Mouse (Mus musculus): Measurements from ENCODE around the gene Flt1. TPM values are rescaled to one million over a fixed set of nuclear protein-coding genes. Genes with fewer than 3 reads are reported as not detected.

Gene Flt1
- polyA plus RNA-seq, 1 experiment = 23.4 TPM

- TF ChIP-seq POLR2A (IDR thresholded peaks at IDR 0.05; ENCODE audit: insufficient read depth, low read length) (no peak), EP300 (IDR thresholded peaks at IDR 0.05; ENCODE audit: insufficient read depth, low read depth, low read length) (no peak), CTCF (IDR thresholded peaks at IDR 0.05; ENCODE audit: low read depth, low read length) (peak; percentile 52)
Observed at GRCm38 (mm10) chr5:147579148-147579547, 146.7 kb downstream of the Flt1 start.

DNA sequence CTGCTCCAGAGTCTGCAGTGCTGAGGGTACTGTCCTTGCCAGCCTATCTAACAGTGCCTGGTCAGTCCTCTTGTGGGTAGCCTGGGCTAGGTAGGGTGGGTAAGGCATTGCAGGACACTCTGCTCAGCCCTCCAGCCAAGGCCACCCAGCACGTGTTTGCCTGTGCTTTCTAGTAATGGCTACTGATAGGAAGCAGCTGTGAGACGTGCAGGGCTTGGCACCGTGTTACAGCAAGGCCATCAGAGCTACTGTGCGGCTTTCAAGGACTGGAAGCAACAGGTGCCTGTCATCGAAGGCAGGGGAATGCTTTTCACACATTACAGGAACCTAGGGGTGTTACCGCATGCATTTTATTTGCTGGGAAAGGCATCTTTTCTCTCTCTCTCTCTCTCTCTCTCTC lies 148.8 kb downstream of the Flt1 start:
- no peaks in the 10 kb centered on the region for H3K36me3 ChIP-seq (ENCODE audit: control insufficient read depth, insufficient read depth, low read length, poor library complexity, severe bottlenecking)
- no peaks in the 10 kb centered on the region for H3K9me3 ChIP-seq (replicated peaks; ENCODE audit: control insufficient read depth, insufficient read depth, low read length, poor library complexity, severe bottlenecking)
- H3K27me3 ChIP-seq (ENCODE audit: control insufficient read depth, insufficient read depth, low read length, poor library complexity, severe bottlenecking) = no peaks in the 10 kb centered on the region
- H3K4me3 ChIP-seq (ENCODE audit: low read depth, low read length) = no peak overlapping the region
- H3K27ac ChIP-seq (ENCODE audit: insufficient read depth, low read length) = no peak overlapping the region
- H3K9ac ChIP-seq (ENCODE audit: low read depth, poor library complexity, severe bottlenecking) = no peak overlapping the region
- no peaks in the 10 kb centered on the region for H3K4me1 ChIP-seq (ENCODE audit: control insufficient read depth, insufficient read depth, low read length)
- TF ChIP-seq EP300 (IDR thresholded peaks at IDR 0.05; ENCODE audit: insufficient read depth, low read depth, low read length) = no peak
- no peak for TF ChIP-seq CTCF (IDR thresholded peaks at IDR 0.05; ENCODE audit: low read depth, low read length)

More at GRCm38 (mm10) chr5:147579148-147579547, 146.7 kb downstream of the Flt1 start:
- Histone ChIP-seq H3K36me3 (ENCODE audit: control insufficient read depth, insufficient read depth, low read length, poor library complexity, severe bottlenecking) (no peaks in the 10 kb centered on the region), H3K4me3 (ENCODE audit: low read depth, low read length) (no peak overlapping the region), H3K9me3 (replicated peaks; ENCODE audit: control insufficient read depth, insufficient read depth, low read length, poor library complexity, severe bottlenecking) (no peaks in the 10 kb centered on the region), H3K9ac (ENCODE audit: low read depth, poor library complexity, severe bottlenecking) (no peak overlapping the region), H3K4me1 (ENCODE audit: control insufficient read depth, insufficient read depth, low read length) (no peaks in the 10 kb centered on the region), H3K27me3 (ENCODE audit: control insufficient read depth, insufficient read depth, low read length, poor library complexity, severe bottlenecking) (no peaks in the 10 kb centered on the region), H3K27ac (ENCODE audit: insufficient read depth, low read length) (no peak overlapping the region)

- no peak for TF ChIP-seq POLR2A (IDR thresholded peaks at IDR 0.05; ENCODE audit: insufficient read depth, low read length)
- no peak for TF ChIP-seq CTCF (IDR thresholded peaks at IDR 0.05; ENCODE audit: low read depth, low read length)
- TF ChIP-seq EP300 (IDR thresholded peaks at IDR 0.05; ENCODE audit: insufficient read depth, low read depth, low read length) = no peak
- H3K4me1 ChIP-seq (ENCODE audit: control insufficient read depth, insufficient read depth, low read length) = no peaks in the 10 kb centered on the region
- no peak overlapping the region for H3K27ac ChIP-seq (ENCODE audit: insufficient read depth, low read length)
- H3K9ac ChIP-seq (ENCODE audit: low read depth, poor library complexity, severe bottlenecking) = no peak overlapping the region
- no peaks in the 10 kb centered on the region for H3K9me3 ChIP-seq (replicated peaks; ENCODE audit: control insufficient read depth, insufficient read depth, low read length, poor library complexity, severe bottlenecking)
- no peaks in the 10 kb centered on the region for H3K36me3 ChIP-seq (ENCODE audit: control insufficient read depth, insufficient read depth, low read length, poor library complexity, severe bottlenecking)
- H3K4me3 ChIP-seq (ENCODE audit: low read depth, low read length) = no peak overlapping the region
- H3K27me3 ChIP-seq (ENCODE audit: control insufficient read depth, insufficient read depth, low read length, poor library complexity, severe bottlenecking) = no peaks in the 10 kb centered on the region
Observed at GRCm38 (mm10) chr5:147574517-147574916, 151.3 kb downstream of the Flt1 start.

- TF ChIP-seq POLR2A (IDR thresholded peaks at IDR 0.05; ENCODE audit: insufficient read depth, low read length) (no peak), CTCF (IDR thresholded peaks at IDR 0.05; ENCODE audit: low read depth, low read length) (no peak), EP300 (IDR thresholded peaks at IDR 0.05; ENCODE audit: insufficient read depth, low read depth, low read length) (no peak)
- H3K9me3 ChIP-seq (replicated peaks; ENCODE audit: control insufficient read depth, insufficient read depth, low read length, poor library complexity, severe bottlenecking) = no peaks in the 10 kb centered on the region
- no peak overlapping the region for H3K4me3 ChIP-seq (ENCODE audit: low read depth, low read length)
- H3K9ac ChIP-seq (ENCODE audit: low read depth, poor library complexity, severe bottlenecking) = no peak overlapping the region
- H3K36me3 ChIP-seq (ENCODE audit: control insufficient read depth, insufficient read depth, low read length, poor library complexity, severe bottlenecking) = no peaks in the 10 kb centered on the region
- H3K27me3 ChIP-seq (ENCODE audit: control insufficient read depth, insufficient read depth, low read length, poor library complexity, severe bottlenecking) = no peaks in the 10 kb centered on the region
- H3K4me1 ChIP-seq (ENCODE audit: control insufficient read depth, insufficient read depth, low read length) = no peaks in the 10 kb centered on the region
- H3K27ac ChIP-seq (ENCODE audit: insufficient read depth, low read length) = no peak overlapping the region
Observed at GRCm38 (mm10) chr5:147573555-147573954, 152.3 kb downstream of the Flt1 start.

GRCm38 (mm10) chr5:147572695-147573094 lies 153.1 kb downstream of the Flt1 start:
- Histone ChIP-seq H3K4me1 (ENCODE audit: control insufficient read depth, insufficient read depth, low read length) (no peaks in the 10 kb centered on the region), H3K4me3 (ENCODE audit: low read depth, low read length) (no peak overlapping the region), H3K9me3 (replicated peaks; ENCODE audit: control insufficient read depth, insufficient read depth, low read length, poor library complexity, severe bottlenecking) (no peaks in the 10 kb centered on the region), H3K9ac (ENCODE audit: low read depth, poor library complexity, severe bottlenecking) (no peak overlapping the region), H3K36me3 (ENCODE audit: control insufficient read depth, insufficient read depth, low read length, poor library complexity, severe bottlenecking) (no peaks in the 10 kb centered on the region), H3K27me3 (ENCODE audit: control insufficient read depth, insufficient read depth, low read length, poor library complexity, severe bottlenecking) (no peaks in the 10 kb centered on the region), H3K27ac (ENCODE audit: insufficient read depth, low read length) (no peak overlapping the region)
- no peak for TF ChIP-seq POLR2A (IDR thresholded peaks at IDR 0.05; ENCODE audit: insufficient read depth, low read length)
- TF ChIP-seq EP300 (IDR thresholded peaks at IDR 0.05; ENCODE audit: insufficient read depth, low read depth, low read length) = no peak
- no peak for TF ChIP-seq CTCF (IDR thresholded peaks at IDR 0.05; ENCODE audit: low read depth, low read length)

- H3K27ac ChIP-seq (ENCODE audit: insufficient read depth, low read length) = no peak overlapping the region
- no peak overlapping the region for H3K9ac ChIP-seq (ENCODE audit: low read depth, poor library complexity, severe bottlenecking)
- no peaks in the 10 kb centered on the region for H3K36me3 ChIP-seq (ENCODE audit: control insufficient read depth, insufficient read depth, low read length, poor library complexity, severe bottlenecking)
- H3K27me3 ChIP-seq (ENCODE audit: control insufficient read depth, insufficient read depth, low read length, poor library complexity, severe bottlenecking) = no peaks in the 10 kb centered on the region
- no peaks in the 10 kb centered on the region for H3K4me1 ChIP-seq (ENCODE audit: control insufficient read depth, insufficient read depth, low read length)
- no peak overlapping the region for H3K4me3 ChIP-seq (ENCODE audit: low read depth, low read length)
- no peaks in the 10 kb centered on the region for H3K9me3 ChIP-seq (replicated peaks; ENCODE audit: control insufficient read depth, insufficient read depth, low read length, poor library complexity, severe bottlenecking)
- TF ChIP-seq POLR2A (IDR thresholded peaks at IDR 0.05; ENCODE audit: insufficient read depth, low read length) (no peak), CTCF (IDR thresholded peaks at IDR 0.05; ENCODE audit: low read depth, low read length) (no peak), EP300 (IDR thresholded peaks at IDR 0.05; ENCODE audit: insufficient read depth, low read depth, low read length) (no peak)
Observed at GRCm38 (mm10) chr5:147566335-147566734, 159.5 kb downstream of the Flt1 start.
